Mouse (Mus musculus): ENCODE measurements around the gene Slc10a7. TPM values are rescaled to one million over a fixed set of nuclear protein-coding genes. Genes with fewer than 3 reads are reported as not detected.

Gene Slc10a7
- polyA plus RNA-seq, 1 experiment from 2014 or later = 22.8 TPM

DNA sequence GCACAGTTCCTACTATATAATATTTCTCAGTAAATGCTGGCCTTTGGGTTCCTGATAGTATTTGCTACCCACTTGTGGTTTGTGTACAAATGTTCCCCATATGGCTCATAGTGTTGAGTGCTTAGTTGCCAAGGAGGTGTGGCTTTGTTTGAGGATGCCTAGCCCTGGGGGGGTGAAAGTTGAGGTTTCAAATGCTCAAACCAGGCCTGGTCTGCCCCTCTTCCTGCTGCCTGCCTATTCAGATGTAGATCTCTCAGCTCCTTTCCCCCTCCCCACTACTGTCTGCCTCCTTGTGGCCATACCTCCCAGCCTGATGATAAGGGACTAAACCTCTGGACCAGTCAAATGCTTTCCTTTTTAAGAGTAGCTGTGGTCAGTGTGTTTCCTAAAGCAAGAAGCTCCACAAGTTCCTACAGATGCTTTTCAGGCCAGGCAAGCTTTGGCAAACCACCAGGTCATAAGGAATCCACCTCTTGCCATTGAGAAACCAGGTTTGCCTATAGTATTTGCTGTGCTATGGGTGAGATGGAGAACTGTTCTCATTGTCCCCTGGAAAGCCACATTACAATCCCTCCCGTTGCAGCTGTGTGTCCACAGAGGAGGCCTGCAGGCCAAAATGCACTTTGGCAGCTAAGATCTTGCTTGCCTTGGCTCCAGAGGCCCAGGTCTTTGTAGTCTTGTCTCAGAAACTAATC lies 146.4 kb downstream of the Slc10a7 start:
- no peak overlapping the region for H3K4me2 ChIP-seq (replicated peaks)
- no peak overlapping the region for H3K9ac ChIP-seq
- WGBS = 30% methylated on average over 1 of the region's 1 CpGs
- no peaks in the 10 kb centered on the region for H3K27me3 ChIP-seq
- no peaks in the 10 kb centered on the region for H3K36me3 ChIP-seq
- H3K4me3 ChIP-seq = no peak overlapping the region
- H3K9me3 ChIP-seq = no peaks in the 10 kb centered on the region
- 0 out of 2 replicates have a peak overlapping the region, but pooled peaks have one; percentile 33 for H3K27ac ChIP-seq
- ATAC-seq (ENCODE audit: low FRiP score, low read depth) = no peak
- H3K4me1 ChIP-seq = peaks cover 20% of the 10 kb centered on the region

DNA sequence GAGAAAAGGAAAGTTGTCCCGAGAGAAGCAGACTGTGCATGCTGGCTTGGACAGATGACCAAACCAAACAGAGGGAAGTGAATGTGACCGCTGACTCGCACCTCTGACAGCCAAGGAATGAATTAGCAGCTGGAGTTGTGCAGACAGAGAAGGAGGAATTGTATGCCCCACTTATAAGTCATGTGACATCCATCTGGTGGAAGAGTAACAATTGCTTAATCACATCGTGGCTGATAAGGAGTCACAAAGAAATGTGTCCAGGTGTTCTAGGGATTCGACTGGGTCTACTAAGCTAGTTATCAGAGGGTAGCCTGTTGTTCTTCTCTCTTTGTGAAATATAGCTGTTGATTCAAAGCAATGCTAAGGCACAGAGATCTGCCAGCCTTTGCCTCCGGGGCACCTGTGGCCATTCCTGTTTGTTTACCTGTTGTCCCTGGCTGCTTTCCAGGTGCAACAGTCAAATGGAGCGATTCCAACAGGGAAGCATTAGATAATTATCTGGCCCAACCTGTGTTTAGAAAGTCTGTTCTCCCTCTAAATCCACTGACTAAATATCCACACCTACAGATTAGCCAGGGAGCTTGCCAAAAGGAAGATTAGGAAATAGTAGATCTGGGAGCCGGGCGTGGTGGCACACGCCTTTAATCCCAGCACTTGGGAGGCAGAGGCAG lies 147.7 kb downstream of the Slc10a7 start:
- no peak overlapping the region for H3K9ac ChIP-seq
- H3K27me3 ChIP-seq = no peaks in the 10 kb centered on the region
- no peaks in the 10 kb centered on the region for H3K9me3 ChIP-seq
- no peak overlapping the region for H3K4me2 ChIP-seq (replicated peaks)
- peaks cover 20% of the 10 kb centered on the region for H3K4me1 ChIP-seq
- no peaks in the 10 kb centered on the region for H3K36me3 ChIP-seq
- H3K4me3 ChIP-seq = no peak overlapping the region
- H3K27ac ChIP-seq = no peak overlapping the region
- ATAC-seq (ENCODE audit: low FRiP score, low read depth) = no peak
- WGBS = 85% methylated on average over 10 of the region's 10 CpGs

DNA sequence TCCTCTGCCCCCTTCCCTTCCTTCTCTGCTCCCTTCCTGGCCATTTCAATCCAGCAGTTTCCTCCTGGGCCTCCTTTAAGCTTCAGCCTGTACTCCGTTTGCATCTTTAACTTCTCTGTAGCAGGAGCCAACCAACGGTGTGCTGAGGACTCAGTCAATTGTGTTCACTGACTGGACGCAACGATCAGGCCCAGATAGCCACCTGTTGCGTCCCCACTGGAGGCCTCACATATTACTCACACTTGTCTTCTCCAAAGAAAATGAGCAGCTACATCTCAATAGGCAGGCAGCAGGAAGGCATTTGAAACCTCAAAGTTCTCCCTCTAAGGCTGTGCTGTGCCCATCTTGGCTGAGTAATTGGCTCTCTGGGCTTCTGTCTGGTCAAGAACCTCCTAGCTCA lies 149.0 kb downstream of the Slc10a7 start:
- H3K27me3 ChIP-seq = no peaks in the 10 kb centered on the region
- no peak for ATAC-seq (ENCODE audit: low FRiP score, low read depth)
- H3K27ac ChIP-seq = no peak overlapping the region

DNA sequence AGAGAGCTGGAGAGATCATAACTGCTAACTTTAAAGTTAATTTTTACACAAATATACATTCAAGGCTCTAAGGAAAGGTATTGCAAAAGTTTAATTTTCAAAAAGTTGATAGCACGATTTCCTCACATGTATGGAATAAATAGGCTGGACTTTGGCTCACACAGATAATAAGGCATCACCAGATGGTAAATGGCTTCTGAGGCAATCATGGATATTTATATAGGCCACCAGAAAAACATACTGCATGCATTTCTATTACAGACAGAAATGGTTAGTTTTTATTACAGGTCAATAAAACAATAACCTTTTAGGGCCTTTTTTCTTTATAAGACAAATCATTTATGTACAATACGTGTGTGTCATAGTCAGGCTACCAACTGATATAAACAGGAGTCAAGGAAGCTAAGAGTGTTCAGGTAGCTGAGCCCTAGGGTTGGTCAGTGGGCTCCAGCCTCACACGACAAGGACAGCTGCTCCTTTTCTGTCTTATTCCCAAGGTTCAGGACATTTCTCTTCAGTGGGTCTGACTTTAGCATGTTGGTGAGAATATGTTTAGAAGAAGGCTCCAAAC lies 150.6 kb downstream of the Slc10a7 start:
- Histone ChIP-seq H3K36me3 (no peaks in the 10 kb centered on the region), H3K4me3 (no peak overlapping the region), H3K4me2 (replicated peaks) (no peak overlapping the region), H3K9ac (no peak overlapping the region), H3K27ac (no peak overlapping the region), H3K4me1 (peaks cover 13% of the 10 kb centered on the region), H3K9me3 (no peaks in the 10 kb centered on the region), H3K27me3 (no peaks in the 10 kb centered on the region)
- no peak for ATAC-seq (ENCODE audit: low FRiP score, low read depth)
- WGBS = 90% methylated on average over 3 of the region's 3 CpGs

More for the DNA sequence above, 149.0 kb downstream of the Slc10a7 start:
- no peak overlapping the region for H3K9ac ChIP-seq
- H3K36me3 ChIP-seq = no peaks in the 10 kb centered on the region
- H3K4me1 ChIP-seq = peaks cover 13% of the 10 kb centered on the region
- no peak overlapping the region for H3K4me2 ChIP-seq (replicated peaks)
- no peak overlapping the region for H3K4me3 ChIP-seq
- no peaks in the 10 kb centered on the region for H3K9me3 ChIP-seq
- whole genome bisulfite sequencing = 77% methylated on average over 5 of the region's 5 CpGs

DNA sequence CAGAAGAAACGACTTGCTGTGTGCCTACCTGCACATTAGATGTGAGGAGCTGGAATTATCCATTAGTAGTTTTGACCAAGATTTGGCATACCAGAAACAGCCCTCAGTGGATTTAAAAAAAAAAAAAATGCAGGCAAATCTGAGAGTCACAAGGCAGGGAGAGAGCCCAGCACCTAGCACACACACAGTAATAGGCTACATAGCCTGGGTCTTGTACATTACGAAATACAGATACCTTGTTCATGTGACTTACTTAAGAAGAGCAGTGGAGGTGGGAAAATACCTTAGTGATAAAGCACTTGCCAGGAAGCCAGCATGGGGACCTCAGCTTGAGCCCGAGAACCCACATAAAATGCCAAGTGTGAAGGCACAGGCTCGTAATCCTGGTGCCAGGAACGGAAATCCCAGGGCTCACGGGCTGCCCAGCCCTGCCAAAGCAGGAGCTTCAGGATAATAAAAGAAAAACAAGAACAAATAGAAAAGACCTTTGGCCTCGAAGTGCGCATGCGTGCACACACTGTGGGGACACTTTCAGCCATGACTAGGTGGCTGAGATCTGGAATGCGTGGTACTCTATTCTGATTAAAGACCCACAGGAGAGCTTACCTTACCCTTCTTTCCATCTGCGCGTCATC lies 155.3 kb downstream of the Slc10a7 start:
- Histone ChIP-seq H3K36me3 (peaks cover 3% of the 10 kb centered on the region; the same call in 1 of the 2 replicates), H3K27me3 (no peaks in the 10 kb centered on the region), H3K4me1 (no peaks in the 10 kb centered on the region), H3K4me2 (replicated peaks) (no peak overlapping the region), H3K27ac (no peak overlapping the region), H3K4me3 (no peak overlapping the region), H3K9ac (no peak overlapping the region), H3K9me3 (no peaks in the 10 kb centered on the region)
- 75% methylated on average over 12 of the region's 12 CpGs for WGBS
- ATAC-seq (ENCODE audit: low FRiP score, low read depth) = no peak

DNA sequence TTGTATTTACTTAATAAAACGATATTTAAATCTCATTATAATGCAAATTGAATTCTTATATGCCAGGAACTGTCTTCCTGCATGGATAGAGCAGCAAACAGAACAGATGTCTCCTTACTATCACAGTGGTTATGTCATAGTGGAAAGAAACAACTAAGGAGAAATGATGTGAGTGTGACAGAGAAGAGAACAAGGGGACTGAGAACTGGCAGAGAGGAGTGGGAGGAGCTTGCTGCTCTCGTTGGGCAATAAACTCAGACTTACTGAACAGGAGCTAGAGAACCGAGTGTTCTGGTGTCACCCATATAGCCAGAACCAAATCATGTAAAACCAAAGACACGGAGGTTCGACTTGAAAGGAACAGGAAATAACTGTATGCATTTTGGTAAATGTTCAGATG lies 158.3 kb downstream of the Slc10a7 start:
- H3K27ac ChIP-seq = no peak overlapping the region
- no peaks in the 10 kb centered on the region for H3K4me1 ChIP-seq
- H3K9me3 ChIP-seq = no peaks in the 10 kb centered on the region
- H3K36me3 ChIP-seq = peaks cover 10% of the 10 kb centered on the region; the same call in 1 of the 2 replicates
- H3K27me3 ChIP-seq = no peaks in the 10 kb centered on the region
- no peak overlapping the region for H3K4me2 ChIP-seq (replicated peaks)
- WGBS = 76% methylated on average over 5 of the region's 5 CpGs
- H3K4me3 ChIP-seq = no peak overlapping the region
- no peak for ATAC-seq (ENCODE audit: low FRiP score, low read depth)
- H3K9ac ChIP-seq = no peak overlapping the region

DNA sequence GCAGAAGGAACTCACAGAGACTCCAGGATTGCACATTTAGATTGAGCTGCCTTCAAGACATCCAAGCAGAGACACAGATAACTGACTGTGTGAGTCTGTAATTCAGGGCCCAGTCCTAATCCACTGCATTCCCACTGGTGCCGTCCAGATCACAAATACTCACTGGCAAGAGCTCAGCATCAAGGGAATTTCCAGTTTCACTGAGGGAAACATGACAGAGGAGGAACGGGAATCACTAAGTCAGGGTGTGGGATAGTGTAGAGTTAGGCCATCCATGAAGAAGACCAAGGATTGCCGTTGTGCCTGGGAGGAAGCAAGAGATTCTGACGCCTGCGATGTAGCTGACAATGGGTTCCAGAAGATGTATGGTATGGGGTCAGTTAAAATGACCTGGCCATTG lies 159.1 kb downstream of the Slc10a7 start:
- Histone ChIP-seq H3K9me3 (no peaks in the 10 kb centered on the region), H3K4me3 (no peak overlapping the region), H3K4me1 (no peaks in the 10 kb centered on the region), H3K9ac (no peak overlapping the region), H3K36me3 (peaks cover 10% of the 10 kb centered on the region; the same call in 1 of the 2 replicates), H3K27ac (no peak overlapping the region), H3K27me3 (no peaks in the 10 kb centered on the region), H3K4me2 (replicated peaks) (no peak overlapping the region)
- whole genome bisulfite sequencing = 87% methylated on average over 5 of the region's 5 CpGs
- no peak for ATAC-seq (ENCODE audit: low FRiP score, low read depth)

DNA sequence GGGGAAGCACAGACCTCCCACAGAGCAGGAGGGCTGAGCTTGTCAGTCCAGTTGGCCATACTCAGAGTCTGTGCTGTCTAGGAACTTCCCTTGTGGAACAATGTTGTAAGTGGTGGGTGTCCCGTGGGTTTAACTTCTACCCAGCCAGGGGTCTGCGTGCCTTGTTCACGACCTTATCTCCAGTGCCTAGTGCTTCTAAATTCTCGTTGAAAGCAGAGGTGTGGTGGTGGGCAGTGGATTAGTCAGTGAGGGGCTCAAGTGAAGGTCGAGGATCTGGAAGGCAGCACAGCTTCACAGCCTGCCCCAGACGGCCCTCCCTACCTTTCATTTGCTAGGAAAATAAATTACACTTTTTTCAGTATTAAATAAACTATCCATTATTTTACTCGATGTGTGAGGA lies 161.1 kb downstream of the Slc10a7 start:
- no peaks in the 10 kb centered on the region for H3K4me1 ChIP-seq
- no peak overlapping the region for H3K4me2 ChIP-seq (replicated peaks)
- WGBS = 88% methylated on average over 7 of the region's 7 CpGs
- no peak overlapping the region for H3K9ac ChIP-seq
- no peaks in the 10 kb centered on the region for H3K27me3 ChIP-seq
- no peak overlapping the region for H3K4me3 ChIP-seq
- H3K27ac ChIP-seq = no peak overlapping the region
- peaks cover 10% of the 10 kb centered on the region; the same call in 1 of the 2 replicates for H3K36me3 ChIP-seq
- ATAC-seq (ENCODE audit: low FRiP score, low read depth) = no peak
- no peaks in the 10 kb centered on the region for H3K9me3 ChIP-seq

DNA sequence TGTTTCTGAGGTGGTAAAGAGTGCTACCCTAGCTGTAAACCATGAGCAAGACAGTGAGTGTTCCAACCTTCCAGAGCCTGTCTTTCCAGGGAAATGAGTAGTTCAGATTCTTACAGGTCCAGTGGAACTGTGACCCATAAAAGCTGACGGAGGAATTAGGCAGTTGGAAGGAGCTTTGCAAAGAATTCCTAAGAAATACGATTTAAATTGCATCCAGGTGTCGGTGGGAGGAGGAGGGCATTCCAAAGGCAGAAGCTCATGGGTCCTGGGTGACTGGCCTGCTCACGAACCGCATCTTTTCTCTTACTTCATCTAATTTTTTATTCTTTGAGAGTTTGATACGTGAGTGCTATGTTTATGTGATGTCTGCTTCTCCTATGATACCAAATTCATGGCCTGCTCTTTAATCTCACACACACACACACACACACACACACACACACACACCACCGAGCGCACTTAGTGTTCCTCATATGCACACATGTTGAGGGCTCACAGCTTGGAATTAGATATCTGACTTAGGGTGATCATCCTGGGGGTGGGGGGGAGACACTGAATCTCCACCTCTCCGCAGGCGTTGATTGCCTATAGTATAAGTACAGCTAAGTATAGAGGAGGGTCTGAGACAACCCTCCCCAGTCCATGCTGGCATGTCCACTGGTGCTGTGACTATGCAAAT lies 169.5 kb downstream of the Slc10a7 start:
- Histone ChIP-seq H3K36me3 (peaks cover 13% of the 10 kb centered on the region), H3K27ac (peak overlapping the region; percentile 65), H3K9ac (no peak overlapping the region), H3K27me3 (no peaks in the 10 kb centered on the region), H3K4me2 (replicated peaks) (no peak overlapping the region), H3K4me1 (peaks cover 22% of the 10 kb centered on the region), H3K4me3 (no peak overlapping the region), H3K9me3 (peaks cover 10% of the 10 kb centered on the region; the same call in 1 of the 2 replicates)
- peak; percentile 88 for ATAC-seq (ENCODE audit: low FRiP score, low read depth)
- 29% methylated on average over 10 of the region's 10 CpGs for WGBS

DNA sequence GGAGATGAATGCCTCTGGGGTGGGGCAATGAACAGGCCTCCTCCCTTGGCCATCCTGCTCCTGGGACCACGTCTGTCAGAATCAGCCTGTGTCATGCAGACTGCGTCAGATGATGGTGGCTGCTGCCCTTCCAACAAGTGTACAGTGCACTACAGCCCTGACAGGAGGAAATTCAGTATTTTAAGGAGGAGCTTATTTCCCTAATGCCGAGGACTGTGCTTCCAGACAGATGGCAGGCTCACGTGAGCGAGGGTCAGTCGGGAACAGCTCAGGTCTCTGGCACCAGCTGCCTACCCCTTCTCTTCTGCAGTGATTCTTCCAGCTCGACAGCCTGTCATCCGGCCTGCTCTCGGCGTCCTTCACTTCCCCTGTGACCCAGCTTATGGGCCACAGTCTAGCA lies 181.6 kb downstream of the Slc10a7 start:
- no peak overlapping the region for H3K9ac ChIP-seq
- H3K9me3 ChIP-seq = no peaks in the 10 kb centered on the region
- H3K36me3 ChIP-seq = peaks cover 18% of the 10 kb centered on the region
- no peaks in the 10 kb centered on the region for H3K27me3 ChIP-seq
- no peak overlapping the region for H3K4me3 ChIP-seq
- no peak overlapping the region for H3K4me2 ChIP-seq (replicated peaks)
- ATAC-seq (ENCODE audit: low FRiP score, low read depth) = peak; percentile 51
- 60% methylated on average over 10 of the region's 10 CpGs for WGBS
- H3K4me1 ChIP-seq = peaks cover 5% of the 10 kb centered on the region; the same call in 1 of the 2 replicates
- H3K27ac ChIP-seq = no peak overlapping the region

DNA sequence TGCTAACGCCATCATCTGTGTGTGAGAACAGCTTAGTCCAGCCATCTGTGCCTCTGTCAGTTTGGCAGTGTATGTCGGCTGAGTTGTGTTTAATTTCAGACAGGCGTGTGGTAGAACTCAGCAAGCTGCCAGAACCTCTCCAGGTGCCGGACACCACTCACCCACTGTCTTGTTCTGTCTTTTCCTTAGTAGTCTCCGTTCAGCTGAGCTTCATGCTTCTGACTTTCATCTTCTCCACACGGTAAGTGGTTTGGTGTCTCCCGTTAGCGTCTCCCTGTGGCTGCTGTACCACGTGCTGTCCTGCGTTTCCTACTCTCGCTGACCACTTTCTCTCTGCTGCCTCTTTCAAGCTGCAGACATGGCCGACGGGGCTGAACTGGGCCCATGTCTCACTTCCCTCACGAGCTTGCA lies 189.2 kb downstream of the Slc10a7 start:
- Histone ChIP-seq H3K9me3 (no peaks in the 10 kb centered on the region), H3K4me3 (no peak overlapping the region), H3K27ac (no peak overlapping the region), H3K4me2 (replicated peaks) (no peak overlapping the region), H3K9ac (no peak overlapping the region), H3K27me3 (no peaks in the 10 kb centered on the region), H3K36me3 (peaks cover 45% of the 10 kb centered on the region), H3K4me1 (no peaks in the 10 kb centered on the region)
- 94% methylated on average over 14 of the region's 14 CpGs for WGBS
- ATAC-seq (ENCODE audit: low FRiP score, low read depth) = no peak
